Mouse (Mus musculus) Muller cell, postnatal 12 days (primary cell): ENCODE measurements around the gene 4930524N10Rik.

Experiments
- DNase-seq: peaks from one replicate; pipeline ENCODE4 v3.0.0-alpha.2; 2015; ENCODE audit errors: inconsistent ontology term

The 4930524N10Rik gene

GRCm38 (mm10) chrX:154343292-154343691 lies at the start of gene 4930524N10Rik:
TSS of gene 4930524N10Rik (minus strand) at chrX:154343392.
- DNase-seq = no peak

GRCm38 (mm10) chrX:154350042-154350441 lies 6.8 kb upstream of the 4930524N10Rik start:
- DNase-seq = no peak

- no peak for DNase-seq
Observed at GRCm38 (mm10) chrX:154349302-154350041, 6.3 kb upstream of the 4930524N10Rik start.

- DNase-seq = no peak
Observed at GRCm38 (mm10) chrX:154347933-154348332, 4.7 kb upstream of the 4930524N10Rik start.
